Mouse (Mus musculus) liver, adult 2 months (tissue): ENCODE data around the gene Fgfr2.

ENCODE experiments used
- CTCF ChIP-seq: fragments of 200-500 bp; IDR thresholded peaks from 2 replicates; pipeline ENCODE4 v1.5.1; 2011; ENCODE audit warnings: low read depth, low read length, control low read depth
- POLR2A ChIP-seq: fragments of 200-500 bp; IDR thresholded peaks from 2 replicates; pipeline ENCODE4 v1.6.1; 2011; ENCODE audit warnings: low read length, control low read depth; ENCODE audit not compliant: insufficient read depth; ENCODE audit errors: extremely low read depth

- TF ChIP-seq CTCF (no peak), POLR2A (no peak)
These were observed 1435.8 kb downstream of the Fgfr2 start for GRCm38 (mm10) chr7:131687324-131687723.
